Mouse (Mus musculus) midbrain, embryonic 15.5 days (tissue): Measurements from ENCODE around the gene Rspry1. TPM values are rescaled to one million over a fixed set of nuclear protein-coding genes. Genes with fewer than 3 reads are reported as not detected.

Experiments
- ATAC-seq: fragments of 200-750 bp; cut with Nextera tagmentation; replicated peaks from 2 replicates; pipeline ENCODE4 v1.8.0; 2017; ENCODE audit warnings: moderate TSS enrichment
- H3K27ac ChIP-seq: fragments of 300-500 bp; sonication (generic); 2 replicates; pipeline ENCODE4 v1.5.1; 2015; ENCODE audit warnings: mild to moderate bottlenecking, inconsistent platforms
- H3K27me3 ChIP-seq: fragments of 300-500 bp; sonication (generic); replicated peaks from 2 replicates; pipeline ENCODE4 v1.6.1; 2015; ENCODE audit warnings: inconsistent platforms
- H3K36me3 ChIP-seq: fragments of 300-500 bp; sonication (generic); replicated peaks from 2 replicates; pipeline ENCODE4 v1.6.1; 2015; ENCODE audit warnings: inconsistent platforms
- H3K4me1 ChIP-seq: fragments of 300-500 bp; sonication (generic); 2 replicates; pipeline ENCODE4 v1.6.1; 2015; ENCODE audit warnings: inconsistent platforms
- H3K4me2 ChIP-seq: fragments of 300-500 bp; sonication (generic); 2 replicates; pipeline ENCODE4 v1.6.1; 2015; ENCODE audit warnings: inconsistent platforms, mild to moderate bottlenecking, moderate library complexity
- H3K4me3 ChIP-seq: fragments of 300-500 bp; sonication (generic); 2 replicates; pipeline ENCODE4 v1.5.1; 2015; ENCODE audit warnings: mild to moderate bottlenecking, inconsistent platforms
- H3K9ac ChIP-seq: fragments of 300-500 bp; sonication (generic); 2 replicates; pipeline ENCODE4 v1.6.1; 2015; ENCODE audit warnings: mild to moderate bottlenecking, inconsistent platforms
- H3K9me3 ChIP-seq: fragments of 300-500 bp; sonication (generic); 2 replicates; pipeline ENCODE4 v1.6.1; 2016; ENCODE audit warnings: inconsistent platforms
- WGBS: fragments of 180-500 bp; shearing (Covaris S2); methylation state at CpG from one replicate; pipeline ENCODE4 v1.1.7; 2015; ENCODE audit warnings: mixed read lengths; 5-methylcytosine and 5-hydroxymethylcytosine counted together
- polyA plus RNA-seq: library from polyadenylated mRNA; unstranded; fragments of >200 nt; fragmentation: Nextera tagmentation; extraction: Ambion mirVana; gene quantifications from 2 replicates; pipeline ENCODE4 v1.2.1, GENCODE M21; 2015

The Rspry1 gene
- polyA plus RNA-seq, 1 experiment from 2014 or later = 53.3 TPM

DNA sequence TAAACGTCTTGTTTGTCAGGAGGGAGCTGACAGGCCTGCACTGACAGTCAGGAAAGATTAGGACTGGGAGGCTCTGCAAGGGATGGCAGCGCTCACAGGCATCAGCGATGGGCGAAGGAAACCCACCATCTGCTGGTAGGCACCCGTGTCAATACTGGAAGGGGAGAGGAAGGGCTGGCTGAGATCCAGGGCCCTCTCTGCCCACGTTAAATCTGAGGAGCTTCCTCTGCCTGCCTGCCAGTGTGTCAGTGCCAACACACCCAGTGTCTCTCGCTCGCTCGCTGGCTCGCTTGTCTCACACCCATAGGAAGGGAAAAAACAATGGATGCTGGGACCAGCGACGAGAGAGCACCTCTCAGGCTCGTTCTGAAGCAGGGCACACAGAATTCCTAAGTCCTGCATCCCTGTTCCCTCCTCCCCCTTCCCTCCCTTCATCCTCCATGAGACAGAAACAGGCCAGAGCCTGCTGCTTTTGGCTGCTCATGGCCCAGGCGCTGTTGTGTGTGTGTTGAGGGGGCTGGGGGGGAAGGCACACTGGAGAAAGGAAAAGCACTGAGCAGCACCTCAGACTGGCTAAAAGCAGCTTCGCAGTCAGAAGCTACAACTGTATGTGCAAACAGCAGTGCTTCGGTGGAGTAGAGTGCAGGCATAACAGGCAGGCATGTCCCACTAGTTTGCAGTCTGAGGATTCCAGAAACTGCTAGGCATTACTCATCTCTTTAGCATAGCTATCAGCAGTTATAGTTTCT is 27.4 kb upstream of the Rspry1 start:
- WGBS = 75% methylated on average over 16 of the region's 16 CpGs
- no peak overlapping the region for H3K9ac ChIP-seq

DNA sequence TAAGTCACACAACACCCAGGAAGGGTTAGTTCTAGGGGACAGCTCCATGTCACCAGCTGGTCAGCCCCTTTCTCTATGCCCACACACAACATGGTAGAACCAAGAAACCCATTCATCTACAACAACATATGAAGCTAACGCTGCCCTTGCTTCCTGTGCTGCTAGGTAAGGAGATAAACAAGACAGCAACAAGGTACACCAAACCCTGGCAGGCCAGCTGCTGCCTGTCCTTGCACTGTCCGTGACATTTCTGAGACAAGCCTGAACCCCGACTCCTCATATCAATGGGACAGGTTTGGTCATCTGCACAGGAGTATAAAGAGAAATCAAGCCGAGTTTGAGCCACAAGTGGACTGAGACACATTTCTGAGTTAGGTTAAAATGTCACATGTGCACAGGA is 26.6 kb upstream of the Rspry1 start:
- ATAC-seq = no peak
- H3K27ac ChIP-seq = no peak overlapping the region
- H3K9me3 ChIP-seq = no peaks in the 10 kb centered on the region
- H3K4me2 ChIP-seq = no peak overlapping the region
- H3K4me1 ChIP-seq = no peaks in the 10 kb centered on the region
- no peak overlapping the region for H3K4me3 ChIP-seq
- 96% methylated on average over 4 of the region's 4 CpGs for WGBS
- no peaks in the 10 kb centered on the region for H3K27me3 ChIP-seq
- peaks cover 21% of the 10 kb centered on the region; the same call in 1 of the 2 replicates for H3K36me3 ChIP-seq
- H3K9ac ChIP-seq = no peak overlapping the region

More for the DNA sequence above, 27.4 kb upstream of the Rspry1 start:
- Histone ChIP-seq H3K4me2 (no peak overlapping the region), H3K4me1 (0 out of 2 replicates have a peak, but pooled peaks cover 4% of the 10 kb centered on the region), H3K9me3 (no peaks in the 10 kb centered on the region), H3K36me3 (peaks cover 21% of the 10 kb centered on the region; the same call in 1 of the 2 replicates), H3K27me3 (no peaks in the 10 kb centered on the region), H3K4me3 (no peak overlapping the region), H3K27ac (peak overlapping the region; percentile 51; the same call in 1 of the 2 replicates)
- ATAC-seq = 0 out of 2 replicates have a peak, but pooled peaks have one; percentile 63

DNA sequence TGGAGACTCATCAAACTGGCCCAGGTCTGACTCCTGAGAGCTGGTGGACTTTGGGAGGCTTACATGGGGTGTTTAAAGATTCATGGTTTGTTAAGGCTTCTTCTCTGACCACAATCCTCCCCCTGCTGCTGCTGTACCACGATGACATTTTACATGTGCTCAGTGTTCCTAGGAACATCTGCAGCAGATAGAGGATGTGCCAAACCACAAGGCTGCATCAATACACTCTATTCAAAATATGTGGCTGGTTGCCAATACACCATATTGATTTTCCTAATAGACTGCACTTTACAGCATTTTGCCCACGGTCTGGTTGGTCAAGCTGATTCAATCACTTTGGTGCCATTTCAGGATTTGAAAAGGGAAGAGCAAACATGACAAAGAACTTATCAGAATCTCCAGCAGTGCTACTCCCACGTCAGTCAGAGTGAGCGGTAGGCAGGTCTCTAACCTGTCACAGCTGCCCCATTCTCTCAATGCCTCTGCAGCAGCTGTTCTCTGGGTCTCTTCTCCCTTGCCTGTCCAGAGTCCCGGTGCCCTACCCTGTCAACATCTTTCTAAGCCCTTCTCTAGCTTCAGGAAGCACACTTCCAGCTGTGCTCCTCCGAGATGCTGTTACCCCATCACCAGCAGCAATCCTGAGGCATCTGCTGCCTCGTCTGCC is 19.8 kb upstream of the Rspry1 start:
- H3K9me3 ChIP-seq = no peaks in the 10 kb centered on the region
- ATAC-seq = no peak
- peaks cover 27% of the 10 kb centered on the region for H3K36me3 ChIP-seq
- H3K4me1 ChIP-seq = no peaks in the 10 kb centered on the region
- H3K27me3 ChIP-seq = no peaks in the 10 kb centered on the region
- H3K4me3 ChIP-seq = no peak overlapping the region
- H3K4me2 ChIP-seq = no peak overlapping the region
- H3K9ac ChIP-seq = no peak overlapping the region
- H3K27ac ChIP-seq = no peak overlapping the region; the same call in 1 of the 2 replicates
- WGBS = 83% methylated on average over 7 of the region's 7 CpGs

DNA sequence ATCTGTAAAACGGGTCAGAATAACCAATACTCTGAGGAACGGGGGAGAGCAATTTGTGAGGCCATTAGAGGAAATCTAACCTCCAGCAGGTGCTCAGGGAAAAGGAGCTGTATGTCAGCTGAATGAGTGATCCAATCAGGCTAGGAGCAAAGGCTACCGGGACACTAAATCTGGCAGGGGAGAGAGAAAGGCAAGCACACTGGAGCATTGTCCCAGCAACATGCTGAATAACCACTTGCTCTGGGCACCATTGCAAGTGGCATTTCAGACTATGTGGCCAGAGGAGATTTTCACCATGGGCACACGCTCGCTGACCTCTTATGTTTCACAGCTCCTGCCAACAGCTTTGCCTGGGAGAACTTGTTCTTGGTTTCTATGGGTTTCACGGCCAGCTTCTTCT is 19.2 kb upstream of the Rspry1 start:
- no peak overlapping the region for H3K27ac ChIP-seq
- no peaks in the 10 kb centered on the region for H3K9me3 ChIP-seq
- 94% methylated on average over 6 of the region's 6 CpGs for WGBS
- H3K9ac ChIP-seq = no peak overlapping the region
- no peak overlapping the region for H3K4me3 ChIP-seq
- H3K27me3 ChIP-seq = no peaks in the 10 kb centered on the region
- peaks cover 33% of the 10 kb centered on the region for H3K36me3 ChIP-seq
- no peak for ATAC-seq
- no peak overlapping the region for H3K4me2 ChIP-seq
- H3K4me1 ChIP-seq = no peaks in the 10 kb centered on the region

DNA sequence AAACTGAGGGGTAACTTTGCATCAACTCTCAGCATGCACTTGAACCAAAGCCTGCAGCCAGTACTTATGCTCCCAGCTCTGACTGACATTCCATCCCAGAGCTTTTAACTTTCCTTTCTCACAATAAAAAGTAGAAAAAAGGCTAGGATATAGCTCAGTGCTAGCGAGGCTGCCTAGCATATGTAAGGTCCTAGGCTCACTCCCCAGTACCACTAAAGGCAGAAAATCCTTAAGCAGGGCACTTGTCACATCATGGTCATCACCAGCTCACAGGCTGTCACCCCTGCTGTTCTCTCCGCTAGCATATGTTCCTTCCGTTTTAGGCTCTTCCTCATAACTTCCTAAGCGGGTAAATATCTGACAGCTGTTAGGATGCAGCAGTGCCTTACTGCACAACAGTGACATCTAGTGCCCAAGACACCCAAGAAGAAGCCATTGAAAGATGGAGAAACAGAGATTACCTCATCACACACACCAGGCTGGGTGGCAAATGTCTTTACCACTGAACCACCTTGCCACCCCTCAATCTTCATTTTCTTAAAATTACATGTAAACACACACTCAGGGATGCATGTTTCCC is 17.4 kb upstream of the Rspry1 start:
- Histone ChIP-seq H3K4me2 (no peak overlapping the region), H3K27ac (no peak overlapping the region), H3K4me1 (no peaks in the 10 kb centered on the region), H3K9ac (no peak overlapping the region), H3K27me3 (no peaks in the 10 kb centered on the region), H3K9me3 (no peaks in the 10 kb centered on the region), H3K36me3 (peaks cover 41% of the 10 kb centered on the region), H3K4me3 (no peak overlapping the region)
- 0 out of 2 replicates have a peak, but pooled peaks have one; percentile 54 for ATAC-seq
- WGBS = 33% methylated on average over 4 of the region's 4 CpGs

DNA sequence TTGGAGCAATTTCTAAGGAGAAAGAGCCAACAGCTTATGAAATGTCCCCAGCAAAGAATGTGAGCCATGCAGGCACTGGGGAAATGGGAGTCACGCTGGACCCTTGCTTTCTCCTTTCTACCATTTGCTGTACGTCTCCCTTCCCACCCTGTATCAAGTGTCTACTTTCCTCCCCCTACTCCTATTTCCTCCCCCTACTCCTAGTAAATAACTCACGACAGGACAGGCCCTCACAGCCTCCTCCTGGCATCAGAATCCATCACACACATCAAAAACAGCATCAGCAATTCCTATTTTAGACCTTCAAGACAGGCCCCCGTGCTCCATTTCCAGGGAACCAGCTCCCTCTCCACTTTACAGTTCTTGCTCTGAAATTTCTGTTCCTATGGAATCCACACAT is 10.0 kb upstream of the Rspry1 start:
- WGBS = 75% methylated on average over 4 of the region's 4 CpGs
- no peaks in the 10 kb centered on the region for H3K4me1 ChIP-seq
- no peak overlapping the region for H3K27ac ChIP-seq
- H3K9ac ChIP-seq = no peak overlapping the region
- ATAC-seq = no peak
- no peaks in the 10 kb centered on the region for H3K9me3 ChIP-seq
- no peak overlapping the region for H3K4me3 ChIP-seq
- peaks cover 16% of the 10 kb centered on the region; the same call in 1 of the 2 replicates for H3K36me3 ChIP-seq
- no peaks in the 10 kb centered on the region for H3K27me3 ChIP-seq
- no peak overlapping the region for H3K4me2 ChIP-seq

DNA sequence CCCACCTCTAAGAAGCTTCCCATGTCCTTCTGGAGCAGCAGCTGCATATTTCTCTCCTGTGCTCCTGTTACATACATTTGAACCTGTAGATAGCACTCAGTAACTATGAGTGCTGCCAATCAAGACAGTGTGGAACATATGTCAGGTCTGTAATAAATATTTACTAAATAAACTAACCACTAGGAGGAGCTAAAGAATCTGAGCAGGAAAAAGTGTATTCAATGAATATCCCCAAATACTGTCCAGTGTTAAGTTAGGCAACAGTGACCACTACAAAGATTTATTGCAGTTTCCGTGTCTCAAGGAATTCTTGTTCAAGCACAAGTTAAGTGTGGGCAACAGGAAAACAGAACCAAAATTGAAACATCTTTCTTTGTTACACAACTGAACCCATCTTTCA is 7.5 kb upstream of the Rspry1 start:
- Histone ChIP-seq H3K36me3 (no peaks in the 10 kb centered on the region), H3K9ac (no peak overlapping the region), H3K9me3 (no peaks in the 10 kb centered on the region), H3K27me3 (no peaks in the 10 kb centered on the region), H3K4me3 (no peak overlapping the region), H3K4me2 (no peak overlapping the region), H3K27ac (no peak overlapping the region), H3K4me1 (peaks cover 4% of the 10 kb centered on the region)
- 79% methylated on average over 1 of the region's 1 CpGs for WGBS
- no peak for ATAC-seq

DNA sequence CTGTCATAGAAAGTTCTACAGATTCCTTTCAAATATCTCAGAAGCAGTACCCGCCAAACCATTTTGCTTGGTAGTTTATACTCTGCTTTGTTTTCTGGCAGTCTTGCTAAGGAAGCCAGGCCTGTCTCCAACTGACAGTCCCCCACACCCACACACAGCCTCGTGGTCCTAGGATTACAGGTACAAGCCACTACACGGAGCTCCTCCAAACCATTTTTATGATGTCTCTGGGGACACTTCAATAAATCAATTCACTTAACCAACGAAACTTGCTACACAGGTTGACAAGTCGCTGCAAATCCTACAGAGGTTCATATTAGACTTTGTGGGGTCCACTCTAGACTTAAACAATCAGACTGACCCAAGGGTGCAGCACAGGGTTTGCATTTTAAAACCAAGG is 1.3 kb upstream of the Rspry1 start:
- H3K36me3 ChIP-seq = no peaks in the 10 kb centered on the region
- H3K4me1 ChIP-seq = peaks cover 34% of the 10 kb centered on the region
- no peaks in the 10 kb centered on the region for H3K9me3 ChIP-seq
- WGBS = 31% methylated on average over 5 of the region's 5 CpGs
- H3K4me2 ChIP-seq = peak overlapping the region; percentile 77
- peak overlapping the region; percentile 69 for H3K9ac ChIP-seq
- H3K4me3 ChIP-seq = peak overlapping the region; percentile 85
- peak overlapping the region; percentile 85; the same call in 1 of the 2 replicates for H3K27ac ChIP-seq
- no peak for ATAC-seq
- H3K27me3 ChIP-seq = no peaks in the 10 kb centered on the region

DNA sequence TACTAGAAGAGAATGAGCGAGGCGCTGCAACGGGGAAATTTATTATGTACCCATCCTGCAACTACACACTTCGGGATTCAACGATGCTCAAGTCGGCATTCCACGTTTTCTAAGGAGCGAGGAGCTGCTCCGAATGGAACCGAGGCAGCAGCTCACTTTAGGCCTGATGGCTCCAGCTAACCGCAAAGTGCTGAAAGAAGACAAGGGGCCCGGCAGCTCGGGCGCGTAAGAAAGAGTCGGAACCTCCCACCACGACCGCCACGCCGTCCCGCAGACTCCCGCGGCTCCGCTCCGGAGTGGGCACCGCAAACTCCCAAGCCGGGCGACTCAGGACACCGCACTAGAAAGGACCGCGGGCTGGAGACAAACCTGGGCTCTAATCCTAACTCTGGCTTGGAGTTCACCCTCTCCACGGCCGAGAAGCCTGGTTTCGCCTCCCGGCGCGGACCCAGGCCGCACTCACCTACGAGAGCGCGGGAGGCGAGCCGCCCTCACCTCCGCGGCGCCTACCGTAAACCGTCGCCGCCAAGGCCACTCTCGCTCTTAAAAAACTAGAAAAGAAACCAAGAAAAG is 617 bp upstream of the Rspry1 start:
- no peaks in the 10 kb centered on the region for H3K27me3 ChIP-seq
- peak overlapping the region; percentile 85 for H3K4me3 ChIP-seq
- under 1% methylated on average over 51 of the region's 51 CpGs for WGBS
- peak; percentile 60 for ATAC-seq
- peak overlapping the region; percentile 69 for H3K9ac ChIP-seq
- H3K4me1 ChIP-seq = peaks cover 34% of the 10 kb centered on the region
- peak overlapping the region; percentile 85 for H3K27ac ChIP-seq
- no peaks in the 10 kb centered on the region for H3K9me3 ChIP-seq
- no peaks in the 10 kb centered on the region for H3K36me3 ChIP-seq
- H3K4me2 ChIP-seq = peak overlapping the region; percentile 77

DNA sequence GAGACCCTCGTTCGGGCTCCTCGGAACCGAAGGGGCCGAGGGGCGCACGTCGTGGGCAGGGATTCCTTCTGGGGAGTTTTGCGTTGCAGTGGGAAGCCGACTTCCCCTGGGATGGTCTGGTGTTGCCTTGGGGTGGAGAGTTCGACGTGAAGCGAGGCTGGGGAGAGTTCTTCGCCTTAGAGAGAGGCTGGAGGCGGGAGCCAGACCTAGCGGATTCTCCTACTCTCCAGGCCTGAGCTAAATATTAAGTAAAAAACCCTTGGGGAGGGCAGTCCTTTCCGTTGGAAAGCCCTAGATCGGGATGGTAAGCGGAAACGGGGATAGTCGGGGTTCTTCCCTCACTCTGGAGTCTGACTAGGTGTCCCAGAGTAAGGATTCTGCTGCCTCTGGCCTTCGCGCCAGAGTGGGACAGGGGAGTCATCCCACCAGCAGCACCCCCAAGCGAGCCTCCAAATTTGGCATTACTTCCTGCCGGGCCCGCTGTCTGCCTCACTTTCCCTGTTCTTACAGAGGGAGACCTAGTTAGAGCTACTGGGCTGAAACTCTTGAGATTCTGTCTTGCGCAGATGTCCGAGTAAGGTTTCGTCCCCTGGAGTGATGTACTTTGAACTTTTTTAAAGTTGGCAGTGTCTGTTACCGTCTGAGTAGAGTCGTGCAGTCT is 864 bp downstream of the Rspry1 start:
- Histone ChIP-seq H3K27ac (peak overlapping the region; percentile 92), H3K4me2 (peak overlapping the region; percentile 95), H3K4me3 (peak overlapping the region; percentile 85), H3K9me3 (no peaks in the 10 kb centered on the region), H3K9ac (peak overlapping the region; percentile 87), H3K27me3 (no peaks in the 10 kb centered on the region), H3K4me1 (peaks cover 34% of the 10 kb centered on the region), H3K36me3 (0 out of 2 replicates have a peak, but pooled peaks cover 4% of the 10 kb centered on the region)
- under 1% methylated on average over 31 of the region's 31 CpGs for WGBS
- peak; percentile 7; the same call in 1 of the 2 replicates for ATAC-seq

DNA sequence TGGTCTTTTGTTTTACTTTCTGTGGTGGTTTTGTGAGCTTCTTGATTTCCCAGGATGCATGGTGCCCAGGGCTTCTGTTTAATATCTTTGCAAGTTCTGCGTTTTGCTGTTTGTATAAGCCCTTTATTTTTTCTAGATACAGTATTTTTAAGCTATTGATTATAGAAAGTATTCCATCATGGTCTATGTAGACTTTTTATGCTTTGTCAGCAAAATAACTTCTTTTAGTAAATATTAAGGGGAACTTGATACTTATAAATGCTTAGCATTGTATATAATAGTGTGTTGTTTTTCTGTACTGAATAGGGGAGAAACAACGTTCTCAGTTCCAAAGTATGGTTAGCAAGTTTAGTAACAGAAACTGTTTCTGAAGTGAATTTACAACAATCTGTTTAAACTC is 2.3 kb downstream of the Rspry1 start:
- Histone ChIP-seq H3K9me3 (no peaks in the 10 kb centered on the region), H3K27ac (no peak overlapping the region), H3K27me3 (no peaks in the 10 kb centered on the region), H3K4me3 (no peak overlapping the region), H3K4me2 (peak overlapping the region; percentile 95; the same call in 1 of the 2 replicates), H3K4me1 (peaks cover 32% of the 10 kb centered on the region), H3K9ac (no peak overlapping the region), H3K36me3 (0 out of 2 replicates have a peak, but pooled peaks cover 4% of the 10 kb centered on the region)
- WGBS = 85% methylated on average over 2 of the region's 2 CpGs
- no peak for ATAC-seq
